Mouse (Mus musculus) MEL (cell line): Measurements from ENCODE around the gene Defb41. TPM values are rescaled to one million over a fixed set of nuclear protein-coding genes. Genes with fewer than 3 reads are reported as not detected.

Source experiments
- DNase-seq: peaks from one replicate; pipeline ENCODE4 v3.0.0; 2011; ENCODE audit warnings: low read depth, low spot score
- H3K27ac ChIP-seq: 2 replicates; pipeline ENCODE4 v1.5.1; 2012; ENCODE audit warnings: low read depth, mild to moderate bottlenecking, control low read depth, low read length, moderate library complexity; ENCODE audit not compliant: control insufficient read depth
- H3K27me3 ChIP-seq, 2 experiments: fragments of 150-350 bp in 1 of 2; sonication (generic) in 1 of 2; 2 replicates each; pipeline ENCODE4 v1.6.1; 2012; ENCODE audit warnings: low read length in 2 of 2, mild to moderate bottlenecking in 2 of 2, improper control_type of control experiment in 1 of 2, moderate library complexity in 1 of 2; ENCODE audit not compliant: insufficient read depth in 2 of 2, control insufficient read depth in 1 of 2
- H3K36me3 ChIP-seq, 2 experiments: 2 replicates each; pipeline ENCODE4 v1.6.1; 2012 to 2014; ENCODE audit warnings: low read length in 2 of 2, improper control_type of control experiment in 1 of 2, inconsistent platforms in 1 of 2, mild to moderate bottlenecking in 1 of 2; ENCODE audit not compliant: insufficient read depth in 2 of 2, control insufficient read depth in 1 of 2
- H3K4me1 ChIP-seq, 2 experiments: fragments of 150-350 bp in 1 of 2; sonication (generic) in 1 of 2; 2 replicates each; pipeline ENCODE4 v1.6.1; 2012; ENCODE audit warnings: low read length in 2 of 2, improper control_type of control experiment in 1 of 2, mild to moderate bottlenecking in 1 of 2; ENCODE audit not compliant: insufficient read depth in 2 of 2, control insufficient read depth in 1 of 2
- H3K4me3 ChIP-seq, 2 experiments: fragments of 150-350 bp in 1 of 2; sonication (generic) in 1 of 2; 2 replicates each; pipeline ENCODE4 v1.5.1; 2012; ENCODE audit warnings: low read depth in 2 of 2, low read length in 2 of 2, mild to moderate bottlenecking in 2 of 2, moderate library complexity in 2 of 2, control low read depth in 1 of 2, improper control_type of control experiment in 1 of 2; ENCODE audit not compliant: control insufficient read depth in 1 of 2, insufficient read depth in 1 of 2
- H3K79me2 ChIP-seq: 2 replicates; pipeline ENCODE4 v1.6.1; 2012; ENCODE audit warnings: mild to moderate bottlenecking, low read length, moderate library complexity; ENCODE audit not compliant: control insufficient read depth, poor library complexity, insufficient read depth
- H3K9ac ChIP-seq: 2 replicates; pipeline ENCODE4 v1.6.1; 2012; ENCODE audit warnings: low read depth, mild to moderate bottlenecking, control low read depth, low read length, moderate library complexity; ENCODE audit not compliant: control insufficient read depth, poor library complexity, severe bottlenecking
- H3K9me3 ChIP-seq: fragments of 150-350 bp; sonication (generic); replicated peaks from 2 replicates; pipeline ENCODE4 v1.6.1; 2012; ENCODE audit warnings: mild to moderate bottlenecking, low read length, improper control_type of control experiment, moderate library complexity; ENCODE audit not compliant: insufficient read depth
- BHLHE40 ChIP-seq: IDR thresholded peaks from 2 replicates; pipeline ENCODE4 v1.6.1; 2012; ENCODE audit warnings: low read depth, mild to moderate bottlenecking, inconsistent platforms, low read length, improper control_type of control experiment, borderline replicate concordance
- E2F4 ChIP-seq: IDR thresholded peaks from 2 replicates; pipeline ENCODE4 v1.6.1; 2011; ENCODE audit warnings: low read depth, low read length, improper control_type of control experiment, borderline replicate concordance
- EP300 ChIP-seq, 2 experiments: IDR thresholded peaks; 2 replicates each; pipeline ENCODE4 v1.6.1; 2011; ENCODE audit warnings: improper control_type of control experiment in 2 of 2, low read length in 2 of 2, low read depth in 1 of 2, mild to moderate bottlenecking in 1 of 2
- GABPA ChIP-seq: IDR thresholded peaks from 2 replicates; pipeline ENCODE4 v1.6.1; 2012; ENCODE audit warnings: low read depth, mild to moderate bottlenecking, inconsistent platforms, low read length, improper control_type of control experiment, moderate library complexity
- GATA1 ChIP-seq: IDR thresholded peaks from 2 replicates; pipeline ENCODE4 v1.6.1; 2011; ENCODE audit warnings: low read depth, low read length, improper control_type of control experiment
- KAT2A ChIP-seq: conservative IDR thresholded peaks from 2 replicates; pipeline ENCODE4 v1.6.1; 2012; ENCODE audit warnings: low read depth, low read length, improper control_type of control experiment, inconsistent platforms
- MAFK ChIP-seq: IDR thresholded peaks from 2 replicates; pipeline ENCODE4 v1.6.1; 2011; ENCODE audit warnings: low read depth, mild to moderate bottlenecking, low read length, improper control_type of control experiment, borderline replicate concordance
- MAX ChIP-seq: IDR thresholded peaks from 2 replicates; pipeline ENCODE4 v1.6.1; 2011; ENCODE audit warnings: low read length, improper control_type of control experiment
- MEF2A ChIP-seq: IDR thresholded peaks from 2 replicates; pipeline ENCODE4 v1.6.1; 2014; ENCODE audit warnings: low read depth, mild to moderate bottlenecking, inconsistent platforms, low read length, improper control_type of control experiment; ENCODE audit not compliant: poor library complexity, insufficient replicate concordance, severe bottlenecking; ENCODE audit errors: extremely low read depth
- NELFE ChIP-seq: IDR thresholded peaks from 2 replicates; pipeline ENCODE4 v1.6.1; 2011; ENCODE audit warnings: low read depth, low read length, improper control_type of control experiment
- NRF1 ChIP-seq: IDR thresholded peaks from 2 replicates; pipeline ENCODE4 v1.6.1; 2014; ENCODE audit warnings: low read depth, mild to moderate bottlenecking, inconsistent platforms, low read length, improper control_type of control experiment, moderate library complexity; ENCODE audit not compliant: poor library complexity, insufficient read depth, severe bottlenecking
- POLR2AphosphoS5 ChIP-seq: IDR thresholded peaks from 2 replicates; pipeline ENCODE4 v1.6.1; 2012; ENCODE audit warnings: low read depth, borderline replicate concordance, mild to moderate bottlenecking, inconsistent platforms, low read length, moderate library complexity, mixed read lengths
- RAD21 ChIP-seq: IDR thresholded peaks from 2 replicates; pipeline ENCODE4 v1.6.1; 2011; ENCODE audit warnings: mild to moderate bottlenecking, low read depth, low read length, improper control_type of control experiment
- SMC3 ChIP-seq: IDR thresholded peaks from 2 replicates; pipeline ENCODE4 v1.6.1; 2011; ENCODE audit warnings: low read depth, low read length, improper control_type of control experiment
- TAL1 ChIP-seq: IDR thresholded peaks from 2 replicates; pipeline ENCODE4 v1.6.1; 2012; ENCODE audit warnings: mild to moderate bottlenecking, inconsistent platforms, low read length, moderate library complexity, mixed read lengths
- TBP ChIP-seq: IDR thresholded peaks from 2 replicates; pipeline ENCODE4 v1.8.0; 2011; ENCODE audit warnings: low read depth, low read length, improper control_type of control experiment
- ZKSCAN1 ChIP-seq: IDR thresholded peaks from 2 replicates; pipeline ENCODE4 v1.6.1; 2012; ENCODE audit warnings: low read depth, mild to moderate bottlenecking, inconsistent platforms, low read length, improper control_type of control experiment, moderate library complexity
- polyA plus RNA-seq, 2 experiments: library from polyadenylated mRNA; stranded (reverse) in 1 of 2; unstranded in 1 of 2; fragments of >175 nt in 1 of 2; fragments of >200 nt in 1 of 2; gene quantifications; 2 replicates each; pipeline versions ENCODE4 v1.2.1 to v1.2.4; 2012; ENCODE audit warnings: low replicate concordance in 2 of 2, low read depth in 1 of 2; ENCODE audit not compliant: insufficient read length in 2 of 2, insufficient read depth in 1 of 2, missing spikeins in 1 of 2
- total RNA-seq: library from RNA; depleted of rRNA; stranded (reverse); fragments of 300-350 nt; gene quantifications from 2 replicates; pipeline ENCODE4 v1.2.3, GENCODE M21; 2012; rRNA removed

Gene Defb41
- total and polyA plus RNA-seq, 3 experiments: not detected

- Histone ChIP-seq H3K27ac (no peak within 1 kb of the TSS), H3K27me3 (no peaks in the 10 kb centered on the region), H3K9ac (no peak within 1 kb of the TSS), H3K36me3 (no peaks in the 10 kb centered on the region), H3K79me2 (no peaks in the 10 kb centered on the region), H3K4me3 (no peak within 1 kb of the TSS), H3K9me3 (no peaks in the 10 kb centered on the region), H3K4me1 (no peaks in the 10 kb centered on the region)
- DNase-seq: no peak
- TF ChIP-seq TAL1: no peak
- no peak for TF ChIP-seq MAX
- TF ChIP-seq RAD21: no peak
Observed at GRCm38 (mm10) chr1:18237343-18237742, 27.6 kb downstream of the Defb41 start, which contains the start of gene Defb18. Defb18 (minus strand) TSS chr1:18237443.

- no peaks in the 10 kb centered on the region for H3K4me1 ChIP-seq
- TF ChIP-seq MEF2A (no peak), POLR2AphosphoS5 (no peak), NELFE (no peak), MAX (no peak), GABPA (no peak), BHLHE40 (no peak), TBP (no peak), KAT2A (no peak), GATA1 (no peak), E2F4 (no peak), MAFK (no peak), NRF1 (no peak), EP300 (IDR thresholded peaks at IDR 0.05; ENCODE audit: low read depth in 1 of 2, low read length in 2 of 2) (no peak), ZKSCAN1 (no peak), SMC3 (no peak)
- DNase-seq: no peak
- no peaks in the 10 kb centered on the region for H3K36me3 ChIP-seq
- no peak overlapping the region for H3K27ac ChIP-seq
- no peaks in the 10 kb centered on the region for H3K27me3 ChIP-seq
- H3K9me3 ChIP-seq: no peaks in the 10 kb centered on the region
- no peaks in the 10 kb centered on the region for H3K79me2 ChIP-seq
- H3K4me3 ChIP-seq: no peak overlapping the region
- no peak overlapping the region for H3K9ac ChIP-seq
Observed at GRCm38 (mm10) chr1:18223385-18223945, 41.5 kb downstream of the Defb41 start.

Other genes starting within 250 kb of the Defb41 start
- not detected in 2 replicates for gene Crisp4, start 119.2 kb downstream of the Defb41 start, total RNA-seq
- not detected for gene Crisp4, start 119.2 kb downstream of the Defb41 start, polyA plus RNA-seq
- not detected in 2 replicates for gene Defb18, start 27.7 kb downstream of the Defb41 start, total RNA-seq
- gene Defb18, start 27.7 kb downstream of the Defb41 start, polyA plus RNA-seq: not detected